Mouse (Mus musculus) CD8-positive naive resting alpha-beta T cell, adult 2 months (primary cell): ENCODE results near the gene Slc27a1.

Experiments
- DNase-seq, 2 experiments: peaks; one replicate each; pipeline ENCODE4 v3.0.0; 2022; ENCODE audit warnings: low read depth in 2 of 2, low spot score in 2 of 2

The Slc27a1 gene

GRCm38 (mm10) chr8:71580201-71580600, 11.5 kb downstream of the Slc27a1 start:
- no peak for DNase-seq

- peak in 1 of 2 experiments; percentile 43 for DNase-seq
These were observed 18.2 kb downstream of the Slc27a1 start for GRCm38 (mm10) chr8:71586891-71587290.

- DNase-seq = no peak
These were observed 20.1 kb downstream of the Slc27a1 start for GRCm38 (mm10) chr8:71588762-71589161.

- no peak for DNase-seq
These were observed 22.3 kb downstream of the Slc27a1 start for GRCm38 (mm10) chr8:71591017-71591416.

GRCm38 (mm10) chr8:71591471-71592373, 23.0 kb downstream of the Slc27a1 start, which contains the start of gene Pgls:
TSS of gene Pgls (plus strand) at chr8:71592176.
- DNase-seq = peak; percentile 60 to 75

GRCm38 (mm10) chr8:71592374-71593170, 23.9 kb downstream of the Slc27a1 start:
- peak; percentile 42 to 46 for DNase-seq

GRCm38 (mm10) chr8:71593556-71594323, 25.1 kb downstream of the Slc27a1 start:
- DNase-seq = no peak

- no peak for DNase-seq
These were observed 25.6 kb downstream of the Slc27a1 start for GRCm38 (mm10) chr8:71594324-71594722.

- DNase-seq = peak; percentile 90
These were observed 27.2 kb downstream of the Slc27a1 start for GRCm38 (mm10) chr8:71595862-71596261.

- no peak for DNase-seq
These were observed 27.7 kb downstream of the Slc27a1 start for GRCm38 (mm10) chr8:71596384-71596783.

- no peak for DNase-seq
These were observed 28.1 kb downstream of the Slc27a1 start for GRCm38 (mm10) chr8:71596798-71597197.

GRCm38 (mm10) chr8:71597451-71597850, 28.8 kb downstream of the Slc27a1 start, which contains the start of gene Fam129c:
TSS of gene Fam129c (plus strand) at chr8:71597648.
- no peak for DNase-seq

- no peak for DNase-seq
These were observed 29.7 kb downstream of the Slc27a1 start for GRCm38 (mm10) chr8:71598375-71598774.

- DNase-seq = no peak
These were observed 30.2 kb downstream of the Slc27a1 start for GRCm38 (mm10) chr8:71598841-71599240.

GRCm38 (mm10) chr8:71601939-71602665, 33.4 kb downstream of the Slc27a1 start:
- no peak for DNase-seq

GRCm38 (mm10) chr8:71602666-71603334, 34.1 kb downstream of the Slc27a1 start:
- no peak for DNase-seq

- no peak for DNase-seq
These were observed 35.3 kb downstream of the Slc27a1 start for GRCm38 (mm10) chr8:71604021-71604420.

- DNase-seq = peak; percentile 97 to 99
These were observed 42.4 kb downstream of the Slc27a1 start, which contains the start of gene Colgalt1 for GRCm38 (mm10) chr8:71610822-71611651. TSS of gene Colgalt1 (plus strand) at chr8:71610998.

GRCm38 (mm10) chr8:71612141-71612540, 43.5 kb downstream of the Slc27a1 start:
- no peak for DNase-seq
